Mouse (Mus musculus): ENCODE results near the gene Olfr1432. TPM values are rescaled to one million over a fixed set of nuclear protein-coding genes. Genes with fewer than 3 reads are reported as not detected.
"Not testable (repeated sequence)": the region's sequence is repeated elsewhere in the genome, so short reads cannot be mapped to it uniquely, and the experiment has no call there.

Olfr1432 gene
- not detected in 2 replicates for total RNA-seq (2012; rRNA removed)

DNA sequence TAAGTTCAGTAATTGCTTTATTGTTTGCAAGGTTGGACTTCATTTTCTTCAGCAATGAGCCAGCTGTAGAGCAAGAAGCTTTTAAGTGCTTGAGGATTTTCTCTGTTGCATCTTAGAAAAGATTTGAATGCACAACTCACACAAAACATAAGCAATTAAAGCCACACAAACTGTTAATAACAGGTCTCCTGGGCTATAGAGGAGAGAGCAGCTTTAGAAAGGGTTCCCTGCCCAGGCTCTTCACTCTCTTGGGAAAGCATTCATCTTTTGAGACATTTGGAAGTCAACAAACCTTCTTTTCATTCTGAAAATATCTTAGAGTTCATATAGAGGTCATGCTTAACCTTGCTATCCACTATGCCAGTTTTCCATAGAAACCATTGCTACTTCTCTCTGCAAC is at the start of gene Olfr1432:
Olfr1432 (minus strand) TSS at position 101 of the 400 bp plus-strand sequence.
- H3K4me3 ChIP-seq (ENCODE audit: insufficient read depth in 1 of 2, low read depth in 1 of 2, low read length in 2 of 2, poor library complexity in 1 of 2, severe bottlenecking in 1 of 2); H3K4me1 ChIP-seq (ENCODE audit: control insufficient read depth in 2 of 2, insufficient read depth in 2 of 2, low read length in 2 of 2, poor library complexity in 1 of 2); H3K9me3 ChIP-seq (ENCODE audit: control insufficient read depth, insufficient read depth, low read depth, low read length); DNase-seq (ENCODE audit: low read depth, low spot score); in situ Hi-C loops (cut with MboI; ENCODE audit: low sequenced_read_pairs in 2 of 2, unreplicated experiment in 2 of 2); H3K27ac ChIP-seq (ENCODE audit: insufficient read depth, low read depth, low read length, poor library complexity, severe bottlenecking); H3K36me3 ChIP-seq (ENCODE audit: control insufficient read depth, insufficient read depth, low read length, poor library complexity, severe bottlenecking); H3K9ac ChIP-seq (ENCODE audit: insufficient read depth, low read depth, low read length, poor library complexity, severe bottlenecking): not testable (repeated sequence)

DNA sequence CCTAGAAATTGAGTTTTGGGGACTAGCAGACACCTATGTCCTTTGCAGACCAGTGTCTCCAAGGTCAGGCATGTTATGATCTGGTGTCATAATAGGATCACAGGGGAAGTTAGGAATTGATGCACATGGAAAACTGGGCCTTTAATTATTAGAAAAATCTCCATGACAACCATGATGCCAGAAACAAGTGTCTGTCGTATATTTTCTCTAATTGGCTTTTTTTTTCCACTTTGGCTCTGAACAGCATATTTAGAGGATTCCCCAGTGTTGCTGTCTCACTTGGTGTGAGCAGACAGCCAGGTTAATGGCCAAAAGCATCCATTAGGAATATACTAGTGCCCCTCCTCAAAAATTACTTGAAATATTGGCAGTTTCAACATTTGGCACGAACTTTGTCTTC is 47.2 kb upstream of the Olfr1432 start, which contains the start of gene Olfr1434:
Olfr1434 (plus strand) TSS at position 301 of the 400 bp plus-strand sequence.
- no peak for DNase-seq (ENCODE audit: low read depth, low spot score)
- in situ Hi-C loops (cut with MboI; ENCODE audit: low sequenced_read_pairs in 2 of 2, unreplicated experiment in 2 of 2) = no loop called here
- Histone ChIP-seq H3K4me1 (ENCODE audit: control insufficient read depth in 2 of 2, insufficient read depth in 2 of 2, low read length in 2 of 2, poor library complexity in 1 of 2) (no peaks in the 10 kb centered on the region), H3K4me3 (ENCODE audit: insufficient read depth in 1 of 2, low read depth in 1 of 2, low read length in 2 of 2, poor library complexity in 1 of 2, severe bottlenecking in 1 of 2) (no peak within 1 kb of the TSS), H3K27ac (ENCODE audit: insufficient read depth, low read depth, low read length, poor library complexity, severe bottlenecking) (no peak within 1 kb of the TSS), H3K36me3 (ENCODE audit: control insufficient read depth, insufficient read depth, low read length, poor library complexity, severe bottlenecking) (no peaks in the 10 kb centered on the region), H3K9ac (ENCODE audit: insufficient read depth, low read depth, low read length, poor library complexity, severe bottlenecking) (no peak within 1 kb of the TSS), H3K9me3 (ENCODE audit: control insufficient read depth, insufficient read depth, low read depth, low read length) (no peaks in the 10 kb centered on the region)
- no peak for TF ChIP-seq ZC3H11A (IDR thresholded peaks at IDR 0.05; ENCODE audit: borderline replicate concordance, low read depth, low read length)
- TF ChIP-seq HCFC1 (IDR thresholded peaks at IDR 0.05; ENCODE audit: borderline replicate concordance, insufficient read depth, low read length) = no peak
- no peak for TF ChIP-seq CHD2 (IDR thresholded peaks at IDR 0.05; ENCODE audit: low read depth, low read length)
- TF ChIP-seq ZNF384 (IDR thresholded peaks at IDR 0.05; ENCODE audit: low read depth, low read length) = no peak
- no peak for TF ChIP-seq MAFK (IDR thresholded peaks at IDR 0.05; ENCODE audit: insufficient read depth, low read depth, low read length)

- H3K4me3 ChIP-seq (ENCODE audit: insufficient read depth in 1 of 2, low read depth in 1 of 2, low read length in 2 of 2, poor library complexity in 1 of 2, severe bottlenecking in 1 of 2) = no peak within 1 kb of the TSS
- in situ Hi-C loops (cut with MboI; ENCODE audit: low sequenced_read_pairs in 2 of 2, unreplicated experiment in 2 of 2) = no loop called here
- H3K9me3 ChIP-seq (ENCODE audit: control insufficient read depth, insufficient read depth, low read depth, low read length) = no peaks in the 10 kb centered on the region
- H3K9ac ChIP-seq (ENCODE audit: insufficient read depth, low read depth, low read length, poor library complexity, severe bottlenecking) = no peak within 1 kb of the TSS
- no peaks in the 10 kb centered on the region for H3K4me1 ChIP-seq (ENCODE audit: control insufficient read depth in 2 of 2, insufficient read depth in 2 of 2, low read length in 2 of 2, poor library complexity in 1 of 2)
- no peaks in the 10 kb centered on the region for H3K36me3 ChIP-seq (ENCODE audit: control insufficient read depth, insufficient read depth, low read length, poor library complexity, severe bottlenecking)
- TF ChIP-seq HCFC1 (IDR thresholded peaks at IDR 0.05; ENCODE audit: borderline replicate concordance, insufficient read depth, low read length) (no peak), MAFK (IDR thresholded peaks at IDR 0.05; ENCODE audit: insufficient read depth, low read depth, low read length) (no peak), ZNF384 (IDR thresholded peaks at IDR 0.05; ENCODE audit: low read depth, low read length) (no peak), CHD2 (IDR thresholded peaks at IDR 0.05; ENCODE audit: low read depth, low read length) (no peak), ZC3H11A (IDR thresholded peaks at IDR 0.05; ENCODE audit: borderline replicate concordance, low read depth, low read length) (no peak)
- H3K27ac ChIP-seq (ENCODE audit: insufficient read depth, low read depth, low read length, poor library complexity, severe bottlenecking) = no peak within 1 kb of the TSS
- DNase-seq (ENCODE audit: low read depth, low spot score) = no peak
These were observed 28.3 kb upstream of the Olfr1432 start, which contains the start of gene Olfr235 for GRCm38 (mm10) chr19:12260732-12261131. Gene Olfr235 (plus strand): TSS chr19:12261032.

DNA sequence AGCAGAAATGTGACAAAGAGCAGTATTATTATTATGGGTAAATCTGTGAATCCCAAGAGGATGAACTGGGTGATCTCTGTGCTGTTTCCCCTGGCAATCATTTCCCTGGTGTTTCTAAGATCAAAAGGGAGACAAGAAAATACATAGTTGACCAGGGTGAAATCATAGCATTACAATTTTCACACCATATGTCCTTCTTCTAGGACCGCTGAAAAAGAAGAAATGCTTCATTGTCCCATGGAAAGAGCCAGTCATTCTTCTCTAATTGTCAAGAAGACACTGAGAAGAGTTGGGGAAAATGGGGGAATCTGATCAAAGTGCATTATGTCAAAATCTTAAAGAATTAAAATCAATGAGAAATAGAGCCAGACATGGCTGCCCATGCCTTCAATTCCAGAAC is 9.2 kb upstream of the Olfr1432 start, which contains the start of gene Olfr262:
Olfr262 (minus strand) TSS at position 101 of the 400 bp plus-strand sequence.
- Histone ChIP-seq H3K27ac (ENCODE audit: insufficient read depth, low read depth, low read length, poor library complexity, severe bottlenecking) (no peak within 1 kb of the TSS), H3K4me1 (ENCODE audit: control insufficient read depth in 2 of 2, insufficient read depth in 2 of 2, low read length in 2 of 2, poor library complexity in 1 of 2) (no peaks in the 10 kb centered on the region), H3K9ac (ENCODE audit: insufficient read depth, low read depth, low read length, poor library complexity, severe bottlenecking) (no peak within 1 kb of the TSS), H3K9me3 (ENCODE audit: control insufficient read depth, insufficient read depth, low read depth, low read length) (no peaks in the 10 kb centered on the region), H3K36me3 (ENCODE audit: control insufficient read depth, insufficient read depth, low read length, poor library complexity, severe bottlenecking) (no peaks in the 10 kb centered on the region), H3K4me3 (ENCODE audit: insufficient read depth in 1 of 2, low read depth in 1 of 2, low read length in 2 of 2, poor library complexity in 1 of 2, severe bottlenecking in 1 of 2) (no peak within 1 kb of the TSS)
- DNase-seq (ENCODE audit: low read depth, low spot score) = no peak
- in situ Hi-C loops (cut with MboI; ENCODE audit: low sequenced_read_pairs in 2 of 2, unreplicated experiment in 2 of 2) = no loop called here
- TF ChIP-seq HCFC1 (IDR thresholded peaks at IDR 0.05; ENCODE audit: borderline replicate concordance, insufficient read depth, low read length) (no peak), ZC3H11A (IDR thresholded peaks at IDR 0.05; ENCODE audit: borderline replicate concordance, low read depth, low read length) (no peak), ZNF384 (IDR thresholded peaks at IDR 0.05; ENCODE audit: low read depth, low read length) (no peak), MAFK (IDR thresholded peaks at IDR 0.05; ENCODE audit: insufficient read depth, low read depth, low read length) (no peak), CHD2 (IDR thresholded peaks at IDR 0.05; ENCODE audit: low read depth, low read length) (no peak)

DNA sequence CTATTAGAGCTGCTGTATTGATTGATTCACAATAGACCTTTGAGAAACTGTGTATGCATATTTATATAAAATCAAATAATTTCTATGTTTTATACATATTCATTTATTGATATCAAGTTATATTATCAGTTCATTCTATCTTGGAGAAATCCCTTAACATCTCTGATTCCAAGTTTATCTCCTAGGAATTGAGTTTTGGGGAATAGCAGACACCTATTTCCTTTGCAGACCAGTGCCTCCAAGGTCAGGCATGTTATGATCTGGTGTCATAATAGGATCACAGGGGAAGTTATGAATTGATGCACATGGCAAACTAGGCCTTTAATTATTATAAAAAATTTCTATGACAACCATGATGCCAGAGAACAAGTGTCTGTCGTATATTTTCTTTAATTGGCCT is 32.1 kb downstream of the Olfr1432 start, which contains the start of gene Olfr1431:
Olfr1431 (plus strand) TSS at position 301 of the 400 bp plus-strand sequence.
- peak within 1 kb of the TSS; percentile 82 for H3K27ac ChIP-seq (ENCODE audit: insufficient read depth, low read depth, low read length, poor library complexity, severe bottlenecking)

GRCm38 (mm10) chr19:12199076-12199475 is 33.3 kb downstream of the Olfr1432 start:
- H3K36me3 ChIP-seq (ENCODE audit: control insufficient read depth, insufficient read depth, low read length, poor library complexity, severe bottlenecking); H3K9me3 ChIP-seq (ENCODE audit: control insufficient read depth, insufficient read depth, low read depth, low read length); H3K9ac ChIP-seq (ENCODE audit: insufficient read depth, low read depth, low read length, poor library complexity, severe bottlenecking); in situ Hi-C loops (cut with MboI; ENCODE audit: low sequenced_read_pairs in 2 of 2, unreplicated experiment in 2 of 2): not testable (repeated sequence)
- H3K4me3 ChIP-seq (ENCODE audit: insufficient read depth in 1 of 2, low read depth in 1 of 2, low read length in 2 of 2, poor library complexity in 1 of 2, severe bottlenecking in 1 of 2) = peak overlapping the region in 1 of 2 experiments; percentile 4; a peak in 1 of 4 replicates
- peaks cover 2 to 10% of the 10 kb centered on the region in 2 experiments for H3K4me1 ChIP-seq (ENCODE audit: control insufficient read depth in 2 of 2, insufficient read depth in 2 of 2, low read length in 2 of 2, poor library complexity in 1 of 2)
- peak; percentile 61 for DNase-seq (ENCODE audit: low read depth, low spot score)
- H3K27ac ChIP-seq (ENCODE audit: insufficient read depth, low read depth, low read length, poor library complexity, severe bottlenecking) = peak overlapping the region; percentile 18; the same call in 1 of the 2 replicates

More for the DNA sequence above, 32.1 kb downstream of the Olfr1432 start, which contains the start of gene Olfr1431:
- Histone ChIP-seq H3K36me3 (ENCODE audit: control insufficient read depth, insufficient read depth, low read length, poor library complexity, severe bottlenecking) (no peaks in the 10 kb centered on the region), H3K9ac (ENCODE audit: insufficient read depth, low read depth, low read length, poor library complexity, severe bottlenecking) (no peak within 1 kb of the TSS), H3K4me3 (ENCODE audit: insufficient read depth in 1 of 2, low read depth in 1 of 2, low read length in 2 of 2, poor library complexity in 1 of 2, severe bottlenecking in 1 of 2) (no peak within 1 kb of the TSS), H3K4me1 (ENCODE audit: control insufficient read depth in 2 of 2, insufficient read depth in 2 of 2, low read length in 2 of 2, poor library complexity in 1 of 2) (peaks cover 2 to 10% of the 10 kb centered on the region in 2 experiments), H3K9me3 (ENCODE audit: control insufficient read depth, insufficient read depth, low read depth, low read length) (no peaks in the 10 kb centered on the region)
- DNase-seq (ENCODE audit: low read depth, low spot score) = no peak
- TF ChIP-seq ZC3H11A (IDR thresholded peaks at IDR 0.05; ENCODE audit: borderline replicate concordance, low read depth, low read length) (no peak), CHD2 (IDR thresholded peaks at IDR 0.05; ENCODE audit: low read depth, low read length) (no peak), HCFC1 (IDR thresholded peaks at IDR 0.05; ENCODE audit: borderline replicate concordance, insufficient read depth, low read length) (no peak)
- in situ Hi-C loops (cut with MboI; ENCODE audit: low sequenced_read_pairs in 2 of 2, unreplicated experiment in 2 of 2) = no loop called here

Measured in ES-E14 (cell line).